Mouse (Mus musculus): Measurements from ENCODE around the gene Asdurf. TPM values are rescaled to one million over a fixed set of nuclear protein-coding genes. Genes with fewer than 3 reads are reported as not detected.
"Not testable (repeated sequence)": the region's sequence is repeated elsewhere in the genome, so short reads cannot be mapped to it uniquely, and the experiment has no call there.

The Asdurf gene
- 1 to 10 TPM; 2.3 to 4.3 TPM for total RNA-seq (2021)
- long read RNA-seq, experiment 1, result 0 reads
- long read RNA-seq, experiment 2, result 0 reads

DNA sequence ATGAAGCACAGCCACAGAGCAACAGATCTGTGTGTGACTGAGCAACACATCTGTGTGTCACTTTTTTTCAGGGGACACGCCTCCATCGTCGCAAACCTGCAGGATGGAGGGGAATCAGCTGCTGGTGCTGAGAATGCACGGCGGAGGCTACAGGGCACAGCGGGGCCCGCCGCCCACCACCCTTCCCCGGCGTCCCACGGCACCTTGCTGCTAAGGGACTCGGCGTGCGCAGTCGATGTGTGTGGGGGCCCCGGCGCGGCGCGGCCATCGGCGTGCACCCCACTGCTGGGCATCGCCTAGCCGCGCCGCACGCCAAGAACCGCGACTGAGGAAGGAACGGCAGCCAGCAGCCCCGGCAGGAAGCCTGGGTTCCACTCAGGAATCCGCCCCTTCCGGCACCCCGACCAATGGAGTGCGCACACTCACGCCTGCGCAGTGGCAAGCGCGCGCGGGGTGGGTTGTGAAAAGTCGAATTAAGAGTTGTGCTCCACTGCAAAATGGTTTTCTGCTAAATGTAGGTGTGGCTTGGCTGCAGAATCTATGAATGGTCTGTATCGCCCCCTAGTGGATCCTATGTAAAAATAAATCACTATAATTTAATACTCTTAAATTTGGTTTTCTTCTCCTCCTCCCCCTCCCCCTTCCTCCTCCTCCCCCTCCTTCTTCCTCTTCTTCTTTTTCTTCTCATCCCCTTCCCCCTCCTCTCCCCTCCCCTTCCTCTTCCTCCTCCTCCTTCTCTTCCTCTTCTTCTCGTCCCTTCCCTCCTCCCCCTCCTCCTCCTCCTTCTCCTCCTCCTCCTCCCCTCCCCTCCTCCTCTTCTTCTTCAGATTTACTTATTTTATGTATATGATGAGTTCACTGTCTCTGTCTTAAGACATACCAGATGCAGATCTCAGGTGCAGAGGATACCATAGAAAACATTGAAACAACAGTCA is at the start of gene Asdurf, which contains the start of the genes Gm28551 and Asnsd1:
TSS of gene Asdurf (minus strand) at position 293 of the 935 bp plus-strand sequence.
TSS of gene Gm28551 (minus strand) at position 341 of the 935 bp plus-strand sequence.
TSS of gene Asnsd1 (minus strand) at position 426 of the 935 bp plus-strand sequence.
- DNase-seq, result peak; percentile 98 to 99
- intact Hi-C loops (cut with DNase I), result loop anchor here (2.0 to 10.0 kb wide), 3 partner anchors 35 to 300 kb away; partner anchors contain the start of genes Gm28778, Ormdl1 and Pms1

DNA sequence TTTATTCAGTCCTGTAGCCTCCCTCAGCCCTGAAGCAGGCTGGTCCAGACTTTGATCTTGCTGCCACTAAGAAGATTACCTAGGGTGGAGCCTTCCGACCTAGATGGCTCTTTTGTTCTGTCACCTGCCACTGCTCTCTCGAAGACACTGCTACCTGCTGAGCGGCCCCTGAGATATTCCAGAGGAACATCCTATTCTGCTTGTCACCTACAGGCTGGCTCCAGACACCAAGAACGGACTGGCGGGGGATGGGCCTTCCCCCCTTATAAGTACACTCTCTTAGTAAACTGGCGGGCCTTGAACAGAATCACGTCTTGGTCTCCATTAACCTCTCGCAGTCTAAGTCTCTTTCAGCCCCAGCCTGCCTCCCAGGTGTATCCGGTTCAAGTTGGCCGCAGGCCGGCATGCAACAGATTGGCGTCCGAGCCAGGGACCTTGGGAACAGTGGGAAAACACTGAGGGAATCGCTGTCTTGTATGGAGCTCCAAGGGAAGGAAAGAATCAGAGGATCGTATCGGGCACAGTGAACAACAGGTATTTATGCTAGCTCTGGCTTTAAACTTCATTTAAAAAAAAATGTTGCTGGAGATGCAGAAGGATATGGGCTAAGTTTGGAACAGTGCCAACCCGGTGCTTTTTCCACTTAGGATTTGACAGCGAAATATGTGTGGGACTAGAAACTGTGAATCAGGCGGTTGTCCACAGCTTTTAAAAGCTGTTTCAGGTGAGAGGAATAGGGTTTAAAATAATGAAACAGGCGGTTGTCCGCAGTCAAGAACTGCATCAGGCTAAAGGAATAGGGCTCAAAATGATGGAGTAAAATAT is 41.7 kb upstream of the Asdurf start:
- intact Hi-C loops (cut with DNase I), result not testable (repeated sequence)
- DNase-seq, result peak; percentile 13 to 24

DNA sequence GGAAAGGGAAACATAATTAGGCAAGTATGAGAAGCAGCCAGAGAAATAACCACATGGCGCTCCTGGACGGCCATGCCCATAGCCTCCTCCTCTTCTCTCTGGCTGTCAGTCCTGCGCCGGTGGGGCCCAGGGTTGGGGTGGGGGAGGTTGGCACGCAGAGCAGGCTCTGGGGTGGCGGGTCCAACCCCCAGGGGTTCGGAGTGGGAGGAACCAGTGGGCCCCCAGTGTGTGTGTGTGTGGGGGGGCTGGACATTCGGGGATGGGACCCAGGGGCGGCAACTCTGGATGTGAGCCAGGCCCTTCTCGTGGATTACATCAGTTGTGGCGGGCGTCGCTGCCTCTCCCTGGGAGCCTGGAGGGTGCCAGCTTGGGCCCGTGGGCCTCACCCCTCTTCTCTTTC is 36.3 kb upstream of the Asdurf start:
- intact Hi-C loops (cut with DNase I), result no loop called here

DNA sequence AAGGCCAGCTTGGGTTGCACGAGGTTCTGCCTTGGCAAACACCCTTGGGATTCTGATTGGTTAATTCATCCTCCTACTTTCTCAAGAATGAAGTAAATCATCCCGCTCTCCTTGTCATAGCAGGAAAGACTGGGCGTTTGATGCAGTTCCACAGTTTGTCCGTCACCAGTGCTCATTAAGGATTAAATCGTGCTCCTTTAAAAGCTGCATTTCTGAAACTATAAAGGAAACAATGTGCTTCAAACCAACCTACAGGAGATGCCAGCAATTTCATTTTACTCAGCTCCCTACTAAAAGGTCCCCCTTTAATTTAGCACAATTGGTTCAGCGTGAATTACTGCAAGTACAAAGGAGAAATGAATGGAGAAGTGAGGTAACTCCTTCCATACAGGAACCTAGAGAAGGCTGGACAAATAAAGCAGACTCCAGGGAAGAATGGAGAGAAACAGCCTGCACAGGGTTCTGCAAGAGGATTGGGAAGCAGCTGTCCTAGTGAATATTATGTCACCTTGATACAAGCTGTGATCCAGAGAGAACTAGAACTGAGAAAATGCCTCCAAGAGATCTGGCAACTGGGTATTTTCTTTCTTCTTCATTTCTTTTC is 31.8 kb upstream of the Asdurf start:
- intact Hi-C loops (cut with DNase I), result no loop called here
- no peak for DNase-seq

More for the DNA sequence above, 36.3 kb upstream of the Asdurf start:
- DNase-seq, result no peak

DNA sequence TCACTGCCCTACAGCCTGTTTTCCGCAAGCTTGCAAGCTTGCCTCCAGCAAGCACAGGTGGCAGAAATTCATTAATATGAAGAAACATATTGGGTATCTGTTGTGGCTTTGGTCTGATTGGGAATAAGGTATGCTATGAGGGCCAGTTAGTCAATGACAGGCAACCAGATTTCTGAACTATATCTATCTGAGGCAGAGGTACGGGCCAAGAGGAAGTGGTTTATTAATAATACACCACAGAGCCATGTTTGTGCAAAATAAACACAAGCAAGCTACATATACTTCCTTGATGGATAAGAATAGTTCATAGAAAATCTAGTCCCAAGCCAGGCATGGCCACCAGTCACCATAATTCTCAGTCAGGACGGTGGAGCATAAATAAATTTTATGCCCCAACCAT is 25.3 kb upstream of the Asdurf start:
- no peak for DNase-seq
- intact Hi-C loops (cut with DNase I), result no loop called here

DNA sequence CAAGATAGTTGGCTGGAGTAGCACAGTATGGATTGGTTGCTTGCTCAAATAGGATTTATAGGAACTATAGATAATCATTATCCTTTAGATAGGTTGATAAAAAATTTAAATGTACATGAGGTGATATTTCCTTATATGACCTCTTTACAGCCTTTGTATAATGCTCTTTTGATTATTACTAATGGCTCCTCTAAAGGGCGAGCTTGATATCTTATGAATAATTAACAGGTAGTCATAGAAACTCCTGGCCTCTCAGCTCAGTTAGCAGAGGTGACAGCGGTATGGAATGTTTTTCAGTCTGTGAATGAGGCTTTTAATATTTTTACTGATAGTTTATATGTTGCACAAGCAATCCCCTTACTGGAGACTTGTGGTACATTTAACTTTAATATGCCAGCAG is 23.5 kb upstream of the Asdurf start:
- intact Hi-C loops (cut with DNase I); DNase-seq: not testable (repeated sequence)

DNA sequence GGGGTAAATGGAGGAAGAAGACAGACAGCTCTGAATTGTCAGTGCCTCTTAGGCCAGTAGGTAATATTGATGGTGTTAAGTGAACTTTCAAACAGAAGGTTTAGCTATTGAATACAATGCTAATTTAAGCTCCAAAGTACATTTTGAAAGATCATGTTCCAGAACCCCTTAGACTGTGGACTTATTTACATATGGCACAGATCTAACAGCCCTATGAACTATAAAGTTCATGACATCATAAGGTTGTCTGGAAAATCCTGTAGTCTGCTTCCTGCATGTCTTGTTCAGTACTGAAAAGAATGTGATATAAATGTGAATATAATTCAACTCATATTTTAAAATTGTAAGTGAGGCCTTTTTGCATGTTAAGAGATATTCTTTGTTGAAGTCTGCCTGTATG is 6.6 kb upstream of the Asdurf start:
- no peak for DNase-seq
- intact Hi-C loops (cut with DNase I), result loop anchor here (10.0 kb wide), 1 partner anchor 64 kb away; the partner anchor contains the start of genes Gm28778, Ormdl1 and Pms1

DNA sequence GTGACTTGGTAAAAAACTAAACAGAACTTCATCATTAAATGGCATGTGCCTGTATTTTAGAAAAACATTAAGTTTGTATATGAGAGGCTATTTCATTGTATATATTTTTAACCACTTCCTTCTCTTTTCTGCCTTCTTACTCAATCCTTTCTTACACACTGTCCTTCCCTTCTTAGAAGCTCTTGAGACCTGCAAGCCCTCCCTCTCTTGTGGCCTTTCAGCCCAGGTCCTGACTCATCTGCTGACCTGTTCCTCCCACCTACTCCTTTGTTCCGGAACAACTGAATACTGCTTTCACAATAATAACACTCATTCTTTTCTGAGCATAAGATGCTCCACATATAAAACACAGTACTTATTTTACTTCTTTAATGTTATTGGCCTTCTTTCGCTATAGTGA is 11.3 kb downstream of the Asdurf start:
- intact Hi-C loops (cut with DNase I), result no loop called here
- DNase-seq, result no peak

DNA sequence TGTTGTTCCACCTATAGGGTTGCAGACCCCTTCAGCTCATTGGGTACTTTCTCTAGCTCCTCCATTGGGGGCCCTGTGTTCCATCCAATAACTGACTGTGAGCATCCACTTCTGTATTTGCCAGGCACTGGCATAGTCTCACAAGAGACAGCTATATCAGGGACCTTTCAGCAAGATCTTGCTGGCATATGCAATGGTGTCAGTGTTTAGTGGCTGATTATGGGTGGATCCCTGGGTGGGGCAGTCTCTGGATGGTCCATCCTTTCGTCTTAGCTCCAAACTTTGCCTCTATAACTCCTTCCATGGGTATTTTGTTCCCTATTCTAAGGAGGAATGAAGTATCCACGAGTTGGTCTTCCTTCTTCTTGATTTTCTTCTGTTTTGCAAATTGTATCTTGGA is 15.0 kb downstream of the Asdurf start:
- DNase-seq; intact Hi-C loops (cut with DNase I): not testable (repeated sequence)

DNA sequence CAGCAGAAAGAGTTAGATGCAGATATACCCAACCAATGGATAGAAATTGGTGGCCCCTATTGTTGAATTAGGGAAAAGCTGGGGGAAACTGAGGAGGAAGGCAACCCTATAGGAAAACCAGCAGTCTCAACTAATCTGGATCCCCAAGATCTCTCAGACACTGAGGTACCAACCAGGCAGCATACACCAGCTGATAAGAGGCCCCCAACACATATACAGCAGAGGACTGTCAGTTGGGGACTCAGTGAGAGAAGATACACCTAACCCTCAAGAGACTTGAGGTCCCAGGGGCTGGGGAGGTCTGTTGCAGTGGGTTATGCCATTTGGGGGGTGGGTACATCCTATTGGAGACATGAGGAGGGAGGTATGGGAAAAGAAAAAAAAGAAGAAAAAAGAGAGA is 17.0 kb downstream of the Asdurf start:
- intact Hi-C loops (cut with DNase I), result no loop called here
- no peak for DNase-seq

DNA sequence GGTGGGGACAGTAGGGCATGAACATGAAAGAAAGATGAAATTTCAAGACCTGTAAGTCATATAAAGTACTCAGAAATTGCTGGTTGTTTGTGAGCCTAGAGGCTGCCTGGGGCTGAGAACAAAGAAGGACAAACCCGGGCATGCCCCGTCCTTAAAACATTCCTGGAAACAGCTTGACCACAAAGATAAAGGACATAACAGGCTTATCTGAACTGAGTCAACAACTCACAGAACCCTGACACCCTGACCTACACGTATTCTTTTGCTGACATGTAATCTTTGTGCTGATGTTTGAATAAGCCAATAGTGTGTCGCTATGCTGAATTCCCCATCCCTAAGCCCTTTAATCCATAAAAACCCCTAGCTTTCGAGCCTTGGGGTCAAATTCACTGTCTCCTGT is 18.9 kb downstream of the Asdurf start:
- intact Hi-C loops (cut with DNase I); DNase-seq: not testable (repeated sequence)

DNA sequence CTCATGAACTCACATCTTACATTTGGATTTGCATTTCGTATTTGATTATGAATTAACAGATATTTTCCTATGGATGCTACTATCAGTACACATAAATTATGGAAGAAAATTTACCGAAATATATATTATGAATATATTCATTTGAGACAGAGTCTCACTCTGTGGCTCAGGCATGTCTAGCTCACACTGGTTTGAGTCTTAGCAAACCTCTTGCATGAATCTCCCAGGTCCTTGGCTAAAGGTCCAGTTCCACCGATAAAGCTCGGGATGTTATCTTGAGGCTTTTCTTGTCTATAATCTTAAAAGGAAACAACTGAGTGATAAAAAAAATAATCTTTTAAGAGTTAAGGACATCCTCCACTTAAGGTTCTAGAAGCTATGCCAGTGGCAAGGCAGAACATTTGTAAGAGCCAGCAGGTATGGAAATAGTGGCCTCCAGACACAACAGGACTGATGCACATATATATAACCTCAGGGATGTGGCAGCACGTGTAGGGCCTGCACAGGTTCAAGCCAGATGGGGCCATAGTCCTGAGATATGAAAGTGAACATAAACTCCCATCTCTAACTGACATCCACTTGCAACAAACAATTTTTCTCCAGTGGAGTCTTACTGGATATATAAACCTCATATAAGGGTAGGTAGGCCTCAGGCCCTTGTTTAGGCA is 27.5 kb downstream of the Asdurf start:
- DNase-seq, result no peak
- intact Hi-C loops (cut with DNase I), result no loop called here

DNA sequence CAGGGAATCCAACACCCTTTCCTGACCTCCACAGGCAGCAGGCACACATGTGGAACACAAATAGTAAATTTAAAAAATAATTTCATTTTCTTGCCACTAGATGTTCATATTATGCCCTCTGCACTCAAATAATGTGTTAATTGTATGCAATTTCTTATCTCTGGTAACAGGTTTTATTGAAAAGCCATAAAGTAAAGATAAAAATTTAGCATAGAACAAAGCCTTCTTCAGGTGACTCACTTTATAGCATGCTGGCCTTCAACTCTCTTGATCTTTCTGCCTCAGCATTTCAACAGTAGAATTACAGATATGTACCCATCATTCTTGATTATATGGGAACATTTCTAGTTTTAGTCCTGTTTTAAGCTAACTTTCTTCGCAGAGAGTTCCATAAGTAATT is 28.1 kb downstream of the Asdurf start:
- no peak for DNase-seq
- intact Hi-C loops (cut with DNase I), result no loop called here

DNA sequence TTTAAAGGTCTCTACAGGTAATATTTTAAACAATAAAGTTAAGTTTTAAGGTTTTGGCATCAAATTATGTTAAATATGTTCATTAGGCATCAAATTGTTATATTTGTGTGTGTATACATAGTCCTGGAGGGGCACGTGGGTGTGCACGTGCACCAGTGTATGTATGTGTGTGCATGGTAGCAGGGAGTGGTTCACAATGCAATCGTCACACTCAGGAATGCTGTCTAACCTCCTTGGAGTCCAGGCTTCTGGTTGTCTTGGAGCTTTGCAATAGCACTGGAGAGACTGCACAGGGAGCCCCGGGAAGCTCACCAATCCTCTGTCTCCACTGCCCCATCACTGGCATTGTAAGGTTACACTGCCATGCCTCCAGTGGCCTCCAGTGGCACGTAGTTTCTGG is 29.2 kb downstream of the Asdurf start:
- no peak for DNase-seq
- intact Hi-C loops (cut with DNase I), result no loop called here

DNA sequence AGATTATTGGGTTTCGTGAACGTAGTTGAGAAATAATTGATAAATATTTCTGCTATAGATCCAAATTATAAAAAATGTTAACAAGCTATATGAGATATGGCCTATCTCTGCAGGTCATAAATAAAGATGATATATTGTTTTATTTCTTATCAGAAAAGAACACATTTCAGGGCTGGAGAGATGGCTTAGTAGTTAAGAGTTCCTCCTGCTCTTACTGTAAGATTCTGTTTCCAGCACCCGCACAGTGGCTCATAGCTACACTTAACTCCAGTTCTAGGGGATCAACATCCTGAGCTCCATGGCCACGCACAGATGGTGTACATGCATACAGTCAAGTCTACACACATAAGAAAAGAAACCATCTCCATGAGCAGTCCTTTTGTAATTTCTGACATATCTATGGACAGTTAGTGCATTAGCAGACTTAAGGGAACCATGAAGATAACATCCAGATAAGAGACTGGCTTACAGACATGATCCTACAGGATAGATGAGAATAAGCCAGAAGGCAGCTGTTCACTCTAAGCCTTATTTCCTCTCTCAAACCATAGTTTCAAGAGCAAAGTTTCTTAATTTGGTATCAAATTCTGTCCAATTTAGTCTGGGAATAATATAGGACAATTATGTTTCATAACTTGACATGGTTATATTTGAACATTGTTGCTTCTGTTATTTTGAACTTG is 30.6 kb downstream of the Asdurf start:
- no peak for DNase-seq
- intact Hi-C loops (cut with DNase I), result no loop called here

DNA sequence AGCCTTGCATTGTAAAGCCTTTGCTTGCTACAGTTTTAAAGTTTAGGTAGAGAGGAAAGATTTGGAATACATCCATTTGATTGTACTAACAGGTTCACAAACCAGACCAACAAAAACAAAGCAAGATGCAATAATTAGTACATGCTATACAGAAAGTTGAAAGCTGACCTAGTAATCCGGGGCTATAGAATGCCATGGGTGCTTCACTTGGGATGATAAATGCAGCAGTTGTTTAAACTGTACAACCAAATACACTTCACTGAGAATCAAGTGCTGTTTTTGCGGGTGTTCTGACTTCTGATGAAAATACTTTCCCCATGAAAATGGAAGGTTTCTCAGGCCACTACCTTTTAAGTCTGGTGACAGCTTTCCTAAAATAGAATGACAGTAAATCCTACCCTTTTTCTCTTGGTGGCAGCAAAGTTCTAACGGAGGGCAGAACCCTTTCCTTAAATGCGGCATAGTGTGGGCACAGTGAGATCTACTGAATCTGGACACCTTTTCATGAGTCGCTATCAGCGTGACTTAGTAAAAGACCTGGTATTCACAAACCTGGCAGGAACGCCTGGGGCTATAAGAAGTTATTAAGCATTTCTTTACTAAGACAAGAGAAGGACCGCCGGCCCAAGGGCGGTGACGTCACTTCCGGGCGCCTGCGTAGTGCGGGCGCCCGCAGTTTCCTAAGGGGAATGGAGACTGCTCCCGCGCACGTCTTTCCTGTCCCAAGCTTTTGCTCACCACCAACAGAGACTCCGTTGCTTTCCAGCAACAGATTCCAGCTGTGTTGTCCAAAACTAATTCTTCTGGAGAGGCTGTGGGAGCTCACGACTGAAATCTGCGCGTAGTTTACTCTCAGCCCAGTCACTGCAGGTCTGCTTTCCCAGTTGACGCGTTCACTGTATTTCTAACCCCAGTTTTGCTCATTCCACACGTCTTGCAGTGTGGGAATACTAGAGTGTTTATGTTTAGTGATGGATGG is 39.1 kb downstream of the Asdurf start, which contains the start of gene Osgepl1:
TSS of gene Osgepl1 (plus strand) at position 636 of the 979 bp plus-strand sequence.
- intact Hi-C loops (cut with DNase I), result no loop called here
- peak; percentile 87 to 90 for DNase-seq

DNA sequence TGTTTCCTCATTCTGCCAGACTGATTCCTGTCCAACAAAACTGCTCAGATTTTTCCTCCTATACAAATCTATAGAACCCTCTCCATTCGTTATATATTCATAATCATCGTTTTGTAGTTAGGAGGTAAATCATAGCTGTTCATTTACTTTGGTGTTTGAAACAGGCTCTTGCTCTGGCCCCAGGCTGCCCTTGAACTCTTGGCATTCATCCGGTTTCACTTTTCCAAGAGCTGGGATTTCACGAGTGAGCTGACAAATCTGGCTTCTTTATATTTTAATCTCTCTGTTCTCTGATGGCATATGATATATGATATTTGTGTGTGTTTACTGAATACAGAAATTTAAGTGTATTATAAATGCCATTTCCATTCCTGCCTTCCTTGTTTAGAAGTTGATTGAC is 51.9 kb downstream of the Asdurf start:
- no peak for DNase-seq
- intact Hi-C loops (cut with DNase I), result no loop called here
